ENCODE assay signal across 16 mouse cellular contexts in the genomic region with DNA sequence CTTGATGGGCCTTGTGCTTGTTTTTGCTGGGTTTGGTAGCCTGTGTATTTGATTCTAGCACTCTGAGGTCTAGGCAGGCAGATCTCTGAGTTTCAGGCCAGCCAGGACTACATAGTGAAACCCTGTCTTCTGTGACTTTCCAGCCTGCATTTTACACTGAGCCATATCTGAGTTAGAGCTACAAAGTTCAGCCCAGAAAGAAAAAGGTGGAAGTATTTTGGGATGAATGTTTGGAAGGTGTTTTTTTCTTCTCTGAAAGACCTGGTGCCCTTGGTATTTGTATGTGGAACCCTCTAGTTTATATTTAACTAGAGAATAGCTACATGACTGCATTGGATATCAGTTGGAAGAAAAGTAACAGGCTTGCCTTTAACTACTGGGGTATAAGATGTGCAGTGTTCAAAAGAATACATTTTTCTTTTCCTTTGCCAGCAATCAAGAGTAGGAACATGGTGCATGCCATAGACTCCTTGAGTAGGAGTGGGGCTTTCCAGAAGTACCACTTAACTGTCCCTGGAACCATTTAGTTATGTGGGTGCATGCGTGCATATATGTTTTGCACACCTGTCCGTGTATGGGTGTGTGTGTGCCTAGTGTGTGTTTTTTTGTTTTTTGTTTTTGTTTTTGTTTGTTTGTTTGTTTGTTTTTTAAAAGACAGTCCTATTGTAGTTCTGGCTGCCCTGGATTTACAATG.
DNase-seq lines count a peak whose midpoint lies in the region; ATAC-seq and TF ChIP-seq lines count a peak whose summit lies in the region.
"Had no signal": no experiment of that assay in that cellular context is flagged by ENCODE, and none has a peak within 500 bp of the region (broad histone marks: within the 10 kb centered on the region; RNA-seq: fewer than 3 reads in every experiment).

No protein-coding gene starts in this region.

- no peak overlapping the region for H3K4me3 ChIP-seq in lung, embryonic 16.5 days (ENCODE audit: low read length)
- no peak overlapping the region for H3K4me3 ChIP-seq in lung, adult 2 months (replicated peaks; ENCODE audit: extremely low read depth, low read depth, low read length)
- H3K4me3 ChIP-seq in liver, embryonic 12.5 days: no peak overlapping the region
- no peak overlapping the region for H3K4me3 ChIP-seq in stomach, embryonic 16.5 days (replicated peaks; ENCODE audit: low read length)
- H3K4me3 ChIP-seq: embryonic facial prominence, embryonic 15.5 days; forebrain, embryonic 12.5 days; limb, embryonic 12.5 days; megakaryocyte, embryonic 14.5 days had no signal

- peak; percentile 51; the same call in 1 of the 2 replicates for ATAC-seq in lung, embryonic 16.5 days (ENCODE audit: low read depth)
- ATAC-seq in liver, embryonic 12.5 days: no peak
- no peak for ATAC-seq in stomach, embryonic 16.5 days (ENCODE audit: insufficient read depth, low FRiP score)
- ATAC-seq: hindbrain, postnatal 0 days had no signal

- WGBS in lung, embryonic 16.5 days: 64% methylated on average over 2 of the region's 2 CpGs
- WGBS in lung, adult 2 months: 73% methylated on average over 2 of the region's 2 CpGs
- WGBS in liver, embryonic 12.5 days (ENCODE audit: insufficient replicate concordance): 80% methylated on average over 2 of the region's 2 CpGs
- WGBS in stomach, embryonic 16.5 days: 86% methylated on average over 2 of the region's 2 CpGs

- no peak overlapping the region for H3K4me2 ChIP-seq in lung, embryonic 16.5 days (ENCODE audit: low read depth, low read length)
- peak overlapping the region; percentile 45 for H3K4me2 ChIP-seq in liver, embryonic 12.5 days
- no peak overlapping the region for H3K4me2 ChIP-seq in stomach, embryonic 16.5 days (ENCODE audit: low read depth, low read length)
- H3K4me2 ChIP-seq: embryonic facial prominence, embryonic 15.5 days; forebrain, embryonic 12.5 days; limb, embryonic 12.5 days had no signal

- no peak for TF ChIP-seq CTCF in lung, adult 2 months (IDR thresholded peaks at IDR 0.05; ENCODE audit: insufficient read depth, low read length)

- no peak for TF ChIP-seq POLR2A in lung, adult 2 months (IDR thresholded peaks at IDR 0.05; ENCODE audit: borderline replicate concordance, extremely low read depth, low read depth, low read length)

- no peak overlapping the region for H3K9ac ChIP-seq in lung, embryonic 16.5 days (ENCODE audit: low read length)
- no peak overlapping the region for H3K9ac ChIP-seq in liver, embryonic 12.5 days
- H3K9ac ChIP-seq in stomach, embryonic 16.5 days (ENCODE audit: low read length): no peak overlapping the region
- H3K9ac ChIP-seq: embryonic facial prominence, embryonic 15.5 days; forebrain, embryonic 12.5 days; limb, embryonic 12.5 days had no signal

- H3K27me3 ChIP-seq in lung, embryonic 16.5 days (ENCODE audit: control insufficient read depth, insufficient read depth, low read depth, low read length): no peaks in the 10 kb centered on the region
- no peaks in the 10 kb centered on the region for H3K27me3 ChIP-seq in liver, embryonic 12.5 days (replicated peaks)
- H3K27me3 ChIP-seq in stomach, embryonic 16.5 days (ENCODE audit: control insufficient read depth, insufficient read depth, low read length): no peaks in the 10 kb centered on the region
- H3K27me3 ChIP-seq: embryonic facial prominence, embryonic 15.5 days; forebrain, embryonic 12.5 days; limb, embryonic 12.5 days; megakaryocyte, embryonic 14.5 days had no signal

- H3K36me3 ChIP-seq in lung, embryonic 16.5 days (ENCODE audit: control insufficient read depth, insufficient read depth, low read length): no peaks in the 10 kb centered on the region
- no peaks in the 10 kb centered on the region for H3K36me3 ChIP-seq in liver, embryonic 12.5 days
- H3K36me3 ChIP-seq in stomach, embryonic 16.5 days (ENCODE audit: control insufficient read depth, insufficient read depth, low read length): no peaks in the 10 kb centered on the region
- H3K36me3 ChIP-seq: embryonic facial prominence, embryonic 15.5 days; forebrain, embryonic 12.5 days; limb, embryonic 12.5 days had no signal

- peak; percentile 49 for DNase-seq in kidney, adult 18-20 months
- no peak for DNase-seq in kidney, postnatal 10 days
- DNase-seq in lung, adult 2 months: no peak
- no peak for DNase-seq in gastrocnemius, adult 18-20 months (ENCODE audit: low spot score)
- DNase-seq: adrenal gland, postnatal 25 days; cerebellum, adult 8-10 months; heart, postnatal 36 days; right cerebral cortex, postnatal 14 days had no signal

- H3K27ac ChIP-seq in lung, embryonic 16.5 days (ENCODE audit: low read length): peak overlapping the region; percentile 79
- peak overlapping the region; percentile 85 for H3K27ac ChIP-seq in liver, embryonic 12.5 days
- peak overlapping the region; percentile 51; the same call in 1 of the 2 replicates for H3K27ac ChIP-seq in stomach, embryonic 16.5 days (ENCODE audit: low read length)
- H3K27ac ChIP-seq: forebrain, embryonic 12.5 days; hindbrain, postnatal 0 days had no signal

- no peaks in the 10 kb centered on the region for H3K9me3 ChIP-seq in lung, embryonic 16.5 days (ENCODE audit: control insufficient read depth, low read length)
- no peaks in the 10 kb centered on the region for H3K9me3 ChIP-seq in liver, embryonic 12.5 days (replicated peaks)
- H3K9me3 ChIP-seq in stomach, embryonic 16.5 days (replicated peaks; ENCODE audit: control insufficient read depth, low read length): no peaks in the 10 kb centered on the region
- H3K9me3 ChIP-seq: embryonic facial prominence, embryonic 15.5 days; forebrain, embryonic 12.5 days; limb, embryonic 12.5 days; megakaryocyte, embryonic 14.5 days had no signal

- H3K4me1 ChIP-seq in lung, embryonic 16.5 days (replicated peaks; ENCODE audit: control insufficient read depth, insufficient read depth, low read length): peaks cover 23% of the 10 kb centered on the region
- H3K4me1 ChIP-seq in lung, adult 2 months (ENCODE audit: control insufficient read depth, insufficient read depth, low read length): peaks cover 23% of the 10 kb centered on the region
- peaks cover 96% of the 10 kb centered on the region for H3K4me1 ChIP-seq in liver, embryonic 12.5 days
- peaks cover 29% of the 10 kb centered on the region for H3K4me1 ChIP-seq in stomach, embryonic 16.5 days (ENCODE audit: control insufficient read depth, insufficient read depth, low read length)
- H3K4me1 ChIP-seq: forebrain, embryonic 12.5 days had no signal
